Mouse (Mus musculus) cerebellum, adult 2 months (tissue): ENCODE results near the gene Lgi2.

Experiments used
- CTCF ChIP-seq: fragments of 200-500 bp; IDR thresholded peaks from 2 replicates; pipeline ENCODE4 v1.5.1; 2011; ENCODE audit warnings: low read depth, mild to moderate bottlenecking, control low read depth, low read length, moderate library complexity, borderline replicate concordance; ENCODE audit not compliant: insufficient read depth
- POLR2A ChIP-seq: fragments of 200-500 bp; IDR thresholded peaks from 2 replicates; pipeline ENCODE4 v1.6.1; 2011; ENCODE audit warnings: low read length, control low read depth, borderline replicate concordance; ENCODE audit not compliant: insufficient read depth

DNA sequence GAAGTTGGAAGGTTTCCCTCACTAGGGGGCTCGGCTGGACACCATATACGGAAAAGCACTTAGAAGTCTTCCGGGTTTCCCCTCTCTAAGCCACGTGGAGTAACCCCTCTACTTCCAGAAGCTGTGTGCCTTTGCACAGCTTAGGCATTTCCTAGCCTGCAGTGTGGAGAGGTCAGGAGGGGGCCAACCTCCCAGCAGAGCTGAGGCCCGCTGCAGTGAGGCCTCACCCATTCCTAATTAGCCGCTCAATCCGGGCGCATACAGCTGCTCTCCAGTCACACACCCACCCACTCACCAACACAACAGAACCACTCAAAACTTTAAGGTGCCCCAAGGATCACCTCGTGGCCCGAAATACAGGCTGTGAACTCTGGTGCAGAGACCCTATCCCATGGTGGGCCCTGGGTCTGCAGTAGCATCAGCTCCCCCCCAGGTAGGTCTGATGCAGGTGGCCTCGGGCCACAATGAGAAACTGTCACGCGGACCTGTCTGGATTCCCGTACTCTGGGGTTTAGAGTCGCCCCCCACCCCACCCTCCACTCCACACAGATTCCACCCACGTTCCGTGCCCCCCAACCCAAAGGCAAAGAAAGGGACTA is 949 bp downstream of the Lgi2 start:
- TF ChIP-seq CTCF (no peak), POLR2A (no peak)
